Mouse (Mus musculus) layer of hippocampus, adult 2 months (tissue): ENCODE measurements around the gene Tnnt3. TPM values are rescaled to one million over a fixed set of nuclear protein-coding genes. Genes with fewer than 3 reads are reported as not detected.
A peak's percentile ranks its signal among the peaks of the same experiment; 100 is the strongest.

Experiments
- DNase-seq, 2 experiments: peaks; one replicate each; pipeline ENCODE4 v3.0.0; 2022; ENCODE audit warnings: low spot score in 2 of 2
- H3K27ac ChIP-seq: fragments of 200-600 bp; 2 replicates; pipeline ENCODE4 v1.8.1; 2022
- H3K4me3 ChIP-seq: fragments of 200-600 bp; 2 replicates; pipeline ENCODE4 v1.8.1; 2022; ENCODE audit warnings: mild to moderate bottlenecking
- CTCF ChIP-seq: fragments of 200-600 bp; conservative IDR thresholded peaks from 2 replicates; pipeline ENCODE4 v1.8.1; 2022; ENCODE audit warnings: antibody characterized with exemption, mild to moderate bottlenecking, moderate library complexity
- total RNA-seq, 2 experiments: library from RNA; stranded (reverse); gene quantifications; 2 replicates each; pipeline ENCODE4 v1.2.3; 2021

Tnnt3 gene
- total RNA-seq, 2 experiments from 2014 or later, result not detected

GRCm38 (mm10) chr7:142499010-142499721 is 530 bp downstream of the Tnnt3 start:
- no peak for DNase-seq
- no peak overlapping the region for H3K4me3 ChIP-seq
- no peak for TF ChIP-seq CTCF
- no peak overlapping the region for H3K27ac ChIP-seq

DNA sequence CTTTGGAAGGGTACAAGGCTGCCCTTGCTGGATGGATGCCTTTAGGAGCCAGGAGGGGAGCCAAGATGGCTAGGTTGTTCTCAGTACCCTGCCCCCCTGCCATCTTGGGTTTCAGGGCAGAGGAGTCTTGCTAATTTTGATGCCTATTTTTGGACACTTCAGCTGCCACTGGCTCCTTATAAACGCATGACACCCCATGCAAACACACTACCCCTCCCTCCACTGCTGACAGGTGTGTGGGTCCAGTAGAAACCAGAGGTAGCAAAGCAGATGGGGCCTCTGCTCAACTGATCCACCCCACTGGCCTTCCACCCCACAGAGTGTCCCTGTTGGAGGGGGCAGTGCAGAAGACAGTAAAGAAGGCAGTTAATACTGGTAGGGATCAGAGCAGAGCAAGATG is 1.4 kb downstream of the Tnnt3 start:
- Histone ChIP-seq H3K27ac (no peak overlapping the region), H3K4me3 (no peak overlapping the region)
- DNase-seq, result no peak
- no peak for TF ChIP-seq CTCF

- DNase-seq, result no peak
- no peak overlapping the region for H3K4me3 ChIP-seq
- TF ChIP-seq CTCF, result no peak
- no peak overlapping the region for H3K27ac ChIP-seq
Observed at GRCm38 (mm10) chr7:142503206-142503605, 4.6 kb downstream of the Tnnt3 start.

DNA sequence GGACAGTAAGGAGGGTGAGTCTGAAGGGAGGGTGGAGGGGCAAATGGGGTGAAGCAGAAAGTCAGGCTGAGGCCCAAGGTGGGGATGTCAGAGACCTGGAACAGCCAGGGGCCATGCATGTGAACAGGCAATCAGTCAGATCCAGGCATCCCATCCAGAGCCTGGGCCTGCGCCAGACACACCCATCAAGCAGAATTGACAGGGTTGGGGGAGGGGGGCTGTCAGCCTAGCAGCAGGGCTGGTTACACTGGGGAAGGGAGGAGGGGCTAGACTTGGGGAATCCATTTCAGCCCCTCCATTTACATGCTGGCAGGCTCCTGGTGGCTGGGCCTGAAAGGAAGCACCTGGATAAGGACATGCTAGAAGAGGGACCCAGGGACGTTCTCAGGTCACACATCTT is 7.3 kb downstream of the Tnnt3 start:
- no peak for DNase-seq
- no peak for TF ChIP-seq CTCF
- Histone ChIP-seq H3K4me3 (no peak overlapping the region), H3K27ac (no peak overlapping the region)

DNA sequence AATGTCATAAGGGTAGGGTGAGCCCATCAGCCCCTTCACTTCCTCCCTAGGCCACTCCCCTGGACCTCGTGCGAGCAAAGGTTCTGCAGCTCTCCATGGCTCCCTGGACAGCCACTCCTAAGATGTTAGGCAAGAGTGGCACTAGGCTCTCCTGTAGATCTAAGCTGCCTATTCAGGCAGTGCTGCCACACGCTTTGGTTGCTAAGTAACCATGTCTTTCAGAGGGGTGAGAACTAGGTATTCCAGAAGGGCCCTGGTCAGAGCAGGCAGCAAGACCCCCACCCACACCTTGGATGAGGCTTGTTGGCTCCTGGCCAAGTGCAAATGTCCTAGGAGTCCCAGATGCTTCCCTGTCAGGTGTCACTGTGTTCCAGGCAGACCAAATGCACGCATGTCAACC is 7.9 kb downstream of the Tnnt3 start:
- no peak overlapping the region for H3K4me3 ChIP-seq

DNA sequence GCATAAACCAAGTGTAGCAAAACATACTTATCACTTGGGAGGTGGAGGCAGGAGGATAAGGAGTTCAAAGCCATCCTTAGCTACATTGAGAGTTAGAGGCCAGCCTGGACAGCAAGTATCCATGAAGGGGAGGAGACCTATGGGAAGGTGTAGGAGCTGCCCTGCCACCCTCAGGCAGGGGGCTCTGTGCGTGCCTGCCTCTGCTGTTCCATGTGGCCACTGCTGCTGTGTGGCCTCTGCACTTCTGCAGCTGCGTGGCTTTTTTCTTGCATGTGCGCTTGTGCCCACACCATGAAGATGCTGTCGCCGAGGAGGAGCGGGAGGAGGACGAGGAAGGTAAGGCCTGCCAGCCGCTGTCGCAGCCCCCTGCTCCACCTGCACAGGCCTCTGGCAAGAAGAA is 8.8 kb downstream of the Tnnt3 start:
- no peak for DNase-seq
- Histone ChIP-seq H3K27ac (no peak overlapping the region), H3K4me3 (no peak overlapping the region)
- no peak for TF ChIP-seq CTCF

More for the DNA sequence above, 7.9 kb downstream of the Tnnt3 start:
- H3K27ac ChIP-seq, result no peak overlapping the region
- no peak for DNase-seq
- TF ChIP-seq CTCF, result no peak

- H3K4me3 ChIP-seq, result no peak overlapping the region
- no peak for DNase-seq
- TF ChIP-seq CTCF, result no peak
- 0 out of 2 replicates have a peak overlapping the region, but pooled peaks have one; percentile 18 for H3K27ac ChIP-seq
Observed at GRCm38 (mm10) chr7:142509518-142509917, 10.9 kb downstream of the Tnnt3 start.

- H3K4me3 ChIP-seq, result no peak overlapping the region
- DNase-seq, result no peak
- TF ChIP-seq CTCF, result no peak
- no peak overlapping the region for H3K27ac ChIP-seq
Observed at GRCm38 (mm10) chr7:142510021-142510777, 11.6 kb downstream of the Tnnt3 start.

DNA sequence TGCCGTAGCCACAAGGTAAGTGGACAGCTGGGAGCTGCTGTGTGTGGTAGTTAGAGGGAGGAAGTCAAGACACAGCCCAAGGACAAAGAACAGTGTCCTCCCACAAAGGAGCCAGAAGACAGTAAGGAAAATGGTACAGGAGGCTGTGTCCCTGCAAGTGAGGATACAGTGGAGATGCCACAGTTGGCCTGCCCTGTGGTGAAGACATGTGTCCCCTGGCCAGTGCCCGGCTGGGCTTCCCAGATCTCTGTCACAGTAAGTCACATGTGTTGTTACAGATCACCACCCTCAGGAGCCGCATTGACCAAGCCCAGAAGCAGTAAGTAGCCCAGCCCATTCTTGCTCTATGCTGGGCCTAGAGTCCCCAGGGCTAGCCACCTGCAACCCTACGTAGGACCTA is 15.4 kb downstream of the Tnnt3 start:
- Histone ChIP-seq H3K4me3 (no peak overlapping the region), H3K27ac (no peak overlapping the region)
- TF ChIP-seq CTCF, result no peak
- no peak for DNase-seq

DNA sequence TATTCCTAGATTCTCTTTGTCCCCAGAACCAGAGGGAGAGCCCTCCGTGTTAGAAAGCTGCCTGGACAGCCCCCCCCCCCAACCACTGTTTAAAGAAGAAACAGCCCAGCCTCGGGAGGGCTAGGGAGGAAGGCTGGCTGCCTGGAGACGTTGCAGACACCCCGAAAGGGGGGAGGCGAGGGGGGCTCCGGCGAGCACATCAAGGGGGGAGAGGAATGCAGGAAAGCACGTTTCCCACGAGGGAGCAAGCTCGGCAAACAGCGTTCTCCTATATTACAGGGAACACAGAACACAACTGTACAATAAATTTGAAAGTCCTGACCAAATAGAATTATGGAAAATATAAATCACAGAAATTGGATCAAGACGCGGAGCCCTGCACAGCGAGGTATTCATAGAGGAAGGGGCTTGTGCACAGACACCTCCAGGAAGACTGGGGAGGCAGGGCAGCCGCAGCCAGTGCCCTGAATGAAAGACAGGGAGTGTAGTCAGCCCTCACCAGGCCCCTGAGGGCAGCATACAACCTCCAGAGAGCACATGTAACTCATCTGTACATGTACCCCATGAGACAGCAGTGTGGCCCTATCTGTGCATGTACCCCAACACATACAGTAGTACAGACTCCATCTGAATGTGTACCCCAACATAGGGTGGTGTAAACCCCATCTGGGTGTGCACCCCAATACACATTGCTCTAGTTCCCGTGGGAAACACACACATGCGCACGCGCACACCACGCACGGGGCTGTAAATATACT is 17.8 kb downstream of the Tnnt3 start:
- DNase-seq, result no peak
- H3K27ac ChIP-seq, result no peak overlapping the region
- TF ChIP-seq CTCF, result no peak

DNA sequence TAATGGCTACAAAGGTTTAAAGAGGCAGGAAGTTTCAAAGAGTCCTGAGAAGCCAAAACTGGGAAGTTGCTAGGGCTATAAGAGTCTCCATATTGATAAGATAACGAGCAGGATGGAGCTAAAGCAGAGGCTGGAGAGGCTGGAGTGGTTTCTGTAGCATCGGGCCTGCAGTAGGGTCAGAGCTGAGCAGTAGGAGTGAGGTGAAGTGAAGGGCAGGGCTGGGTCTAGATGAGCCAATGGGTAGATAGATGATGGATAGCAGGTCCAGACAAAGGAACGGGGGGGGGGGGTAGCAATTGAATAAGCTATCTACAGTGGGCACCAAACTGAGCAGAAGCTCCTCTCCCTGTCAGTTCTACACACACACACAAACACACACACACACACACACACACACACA is 18.9 kb downstream of the Tnnt3 start:
- no peak overlapping the region for H3K4me3 ChIP-seq
- H3K27ac ChIP-seq, result no peak overlapping the region
- no peak for DNase-seq
- TF ChIP-seq CTCF, result no peak

More for the DNA sequence above, 17.8 kb downstream of the Tnnt3 start:
- H3K4me3 ChIP-seq, result no peak overlapping the region

GRCm38 (mm10) chr7:142520331-142520730 is 21.7 kb downstream of the Tnnt3 start:
- Histone ChIP-seq H3K27ac (no peak overlapping the region), H3K4me3 (no peak overlapping the region)
- TF ChIP-seq CTCF, result no peak
- no peak for DNase-seq

GRCm38 (mm10) chr7:142522352-142522751 is 23.7 kb downstream of the Tnnt3 start:
- TF ChIP-seq CTCF, result peak; percentile 71
- DNase-seq, result peak in 1 of 2 experiments; percentile 17
- H3K27ac ChIP-seq, result no peak overlapping the region
- H3K4me3 ChIP-seq, result no peak overlapping the region
